Mouse (Mus musculus) yolk sac, embryonic 10.5 days (tissue): ENCODE data around the gene Celf5.

Experiments used
- DNase-seq: peaks from one replicate; pipeline ENCODE4 v3.0.0-alpha.2; 2017; ENCODE audit warnings: low spot score

The Celf5 gene

DNA sequence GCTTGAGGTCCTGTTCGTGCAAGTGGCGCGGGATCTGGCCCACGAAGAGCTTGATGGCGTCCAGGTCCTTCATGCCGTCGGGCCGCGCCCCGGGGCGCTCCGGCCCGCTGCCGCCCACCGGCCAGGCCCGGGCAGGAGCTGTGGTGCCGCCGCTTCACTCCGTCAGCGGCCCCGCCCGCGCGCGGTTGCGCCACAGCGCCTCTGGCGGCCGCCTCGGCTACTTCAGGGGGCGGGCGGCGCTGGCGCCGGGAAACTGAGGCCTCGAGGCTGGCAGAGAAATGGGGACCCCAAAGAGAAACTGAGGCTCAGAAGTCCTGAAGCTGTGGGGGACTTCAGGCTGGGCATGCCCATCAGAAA is at the start of gene Celf5:
Gene Celf5 (minus strand): TSS at position 177 of the 357 bp plus-strand sequence.
- DNase-seq: no peak

DNA sequence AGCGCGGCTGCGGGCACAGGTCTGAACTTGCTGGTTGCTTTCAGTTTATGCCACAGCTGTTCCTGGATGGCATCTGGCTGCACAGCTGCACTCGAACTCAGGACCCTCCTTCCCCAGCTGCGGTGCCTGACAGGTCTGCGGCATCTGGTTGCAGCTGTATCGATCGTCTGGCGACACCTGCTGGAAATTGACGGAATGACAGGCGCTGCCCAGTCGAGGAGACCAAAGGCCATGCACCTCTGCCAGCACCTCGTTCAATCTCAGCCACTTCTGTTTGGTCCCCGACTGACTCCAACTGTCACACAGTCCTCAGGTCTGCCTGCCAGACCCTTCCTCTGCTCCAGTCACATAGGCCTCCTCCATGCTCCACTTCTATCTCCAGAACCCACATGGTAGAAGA is 44.3 kb upstream of the Celf5 start:
- DNase-seq: peak; percentile 60

DNA sequence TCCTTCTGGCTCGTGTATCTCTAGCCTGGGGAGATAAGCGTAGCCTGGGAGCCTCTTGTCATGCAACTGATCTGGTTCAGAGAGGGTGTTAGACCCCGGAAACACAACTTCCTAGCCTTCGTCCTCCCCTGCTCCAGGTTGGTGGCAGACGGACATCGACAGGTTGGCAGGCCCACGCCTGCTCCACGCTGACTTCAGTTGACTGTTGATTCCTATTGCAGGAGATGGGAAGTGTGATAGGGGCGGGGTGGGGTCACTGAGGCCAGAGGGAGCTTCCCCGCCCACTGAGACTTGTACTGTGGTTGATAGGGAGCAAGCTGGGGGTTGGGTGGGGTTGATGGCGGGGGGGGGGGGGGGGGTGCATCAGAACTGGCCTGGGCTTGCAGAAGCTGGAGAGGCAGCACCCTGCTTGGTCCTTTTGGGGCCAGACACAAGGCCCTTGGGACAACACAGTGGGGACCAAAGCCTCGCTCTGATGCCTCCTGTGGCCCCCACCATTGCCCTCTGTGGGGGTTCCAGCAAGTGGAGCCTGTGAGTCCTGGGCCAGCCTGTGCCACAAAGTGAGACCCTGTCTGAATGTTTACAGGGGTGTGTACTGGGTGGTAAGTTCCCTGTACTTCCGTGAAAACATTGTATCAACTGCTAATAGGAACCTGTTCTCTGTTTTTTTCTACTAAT is 42.6 kb upstream of the Celf5 start:
- no peak for DNase-seq

DNA sequence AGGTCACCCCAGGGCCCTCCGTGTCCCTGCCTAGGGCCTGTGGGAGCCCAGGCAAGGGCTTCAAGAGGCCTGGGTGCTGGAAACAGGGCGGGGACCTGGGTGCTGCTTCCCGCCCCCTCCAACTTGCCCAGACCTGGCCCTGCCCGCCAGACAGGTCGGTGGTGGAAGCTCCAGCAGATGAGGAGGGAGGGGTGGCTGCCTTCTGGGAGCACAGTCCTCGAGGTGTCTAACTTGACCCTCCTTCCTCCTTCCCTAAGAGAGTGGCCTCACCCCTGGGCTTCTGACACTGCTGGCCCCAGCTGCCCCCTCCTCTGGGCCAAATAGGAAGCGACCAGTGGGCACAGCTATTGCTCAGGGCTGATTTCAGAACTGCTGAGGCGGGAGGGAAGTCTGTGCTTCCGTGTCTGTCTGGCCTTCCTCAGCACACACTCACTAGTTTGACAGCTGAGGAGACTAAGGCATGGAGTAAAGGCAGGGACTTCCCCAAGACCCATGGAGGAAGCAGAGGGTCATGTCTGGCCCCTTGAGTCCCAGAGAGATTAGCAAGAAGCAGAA is 41.6 kb upstream of the Celf5 start, which contains the start of gene Gna15:
Gene Gna15 (minus strand): TSS at position 175 of the 555 bp plus-strand sequence.
- no peak for DNase-seq

DNA sequence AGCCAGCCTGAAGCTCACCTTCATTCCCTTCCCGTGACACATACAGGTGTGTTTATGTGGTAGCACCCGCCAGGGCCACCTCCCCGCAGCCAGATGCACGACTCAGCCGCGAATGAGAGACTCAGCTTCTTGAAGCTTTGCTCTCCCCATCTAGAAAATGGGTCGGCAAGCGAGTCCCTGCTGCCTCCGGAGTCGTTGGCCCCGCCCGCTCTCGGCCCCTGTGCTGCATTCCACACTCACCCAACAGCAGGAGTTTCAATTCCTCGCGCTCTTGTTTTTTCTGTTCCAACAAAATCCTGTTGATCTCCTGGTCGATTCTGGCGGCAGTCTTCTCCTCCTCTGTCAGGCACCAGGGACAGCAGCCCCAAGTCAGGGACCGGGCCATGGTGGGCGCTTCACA is 41.1 kb upstream of the Celf5 start:
- DNase-seq: no peak

DNA sequence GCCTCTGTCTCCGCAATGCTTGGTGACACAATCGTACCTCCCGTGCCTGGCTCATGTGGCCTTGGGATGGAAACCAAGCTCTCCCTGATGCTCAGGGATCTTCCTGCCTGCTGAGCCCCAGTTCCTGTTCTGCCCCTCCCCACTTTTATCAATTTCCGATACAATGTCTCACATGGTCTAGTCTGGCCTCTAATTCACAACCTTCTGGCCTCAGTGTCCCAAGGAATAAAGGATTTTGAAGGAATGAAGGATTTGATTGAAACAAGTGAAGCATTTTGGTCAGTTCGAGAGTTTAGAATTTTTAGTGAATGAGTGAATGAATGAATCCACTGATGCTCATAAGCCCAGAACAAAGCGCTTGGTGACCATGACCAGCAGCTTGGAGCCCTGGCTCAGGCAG is 40.6 kb upstream of the Celf5 start:
- no peak for DNase-seq

DNA sequence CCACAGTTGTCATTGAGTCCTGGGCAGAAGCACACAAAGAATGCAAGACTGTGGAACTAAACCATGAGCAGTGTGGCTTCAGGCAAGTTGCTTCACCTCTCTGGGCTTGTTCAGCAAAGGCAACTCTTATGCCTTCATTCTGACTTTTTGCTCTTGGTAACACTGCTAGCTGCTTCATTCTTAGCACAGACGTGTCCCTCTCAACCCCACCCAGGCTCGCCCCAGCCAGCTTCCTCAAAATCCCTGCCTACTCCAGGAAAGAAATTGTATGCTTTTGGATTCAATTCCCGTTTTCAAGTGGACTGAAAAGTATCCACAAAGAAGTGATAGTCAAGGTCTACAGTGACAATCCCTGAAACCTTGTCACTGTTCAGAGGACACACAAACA is 37.5 kb upstream of the Celf5 start:
- no peak for DNase-seq

DNA sequence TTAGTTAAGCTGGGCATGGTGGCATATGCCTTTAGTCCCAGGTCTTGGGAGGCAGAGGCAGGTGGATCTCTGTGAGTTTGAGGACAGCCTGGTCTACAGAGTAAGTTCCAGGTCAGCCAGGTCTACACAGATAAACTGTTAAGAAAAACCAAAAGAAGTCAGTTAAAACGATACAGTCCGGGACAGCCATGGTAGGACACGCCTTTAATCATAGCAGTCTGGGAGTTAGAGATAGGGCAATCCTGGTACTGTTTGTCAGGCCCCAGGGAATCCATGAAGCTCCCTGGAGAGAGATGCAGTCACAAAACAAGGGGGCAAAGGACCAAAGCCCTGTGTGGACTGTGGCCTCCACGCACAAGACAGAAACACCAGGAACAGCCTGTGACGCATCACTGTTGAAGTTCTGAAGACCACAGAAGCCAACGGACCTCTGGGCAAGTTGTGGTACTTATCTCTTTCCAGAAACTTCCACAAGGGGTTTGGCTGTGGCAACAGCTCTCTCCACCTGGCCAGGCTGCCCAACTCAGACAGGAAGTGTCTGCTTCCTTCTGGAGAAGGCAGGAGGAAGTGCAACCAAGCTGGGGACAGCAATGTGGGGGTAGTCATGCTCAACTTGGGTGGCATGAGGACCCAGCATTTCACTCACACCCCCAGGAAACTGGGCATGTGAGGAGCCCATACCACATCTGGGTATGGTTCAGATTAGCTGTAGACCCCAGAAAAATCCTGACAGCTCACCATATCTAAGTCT is 36.9 kb upstream of the Celf5 start:
- DNase-seq: no peak

DNA sequence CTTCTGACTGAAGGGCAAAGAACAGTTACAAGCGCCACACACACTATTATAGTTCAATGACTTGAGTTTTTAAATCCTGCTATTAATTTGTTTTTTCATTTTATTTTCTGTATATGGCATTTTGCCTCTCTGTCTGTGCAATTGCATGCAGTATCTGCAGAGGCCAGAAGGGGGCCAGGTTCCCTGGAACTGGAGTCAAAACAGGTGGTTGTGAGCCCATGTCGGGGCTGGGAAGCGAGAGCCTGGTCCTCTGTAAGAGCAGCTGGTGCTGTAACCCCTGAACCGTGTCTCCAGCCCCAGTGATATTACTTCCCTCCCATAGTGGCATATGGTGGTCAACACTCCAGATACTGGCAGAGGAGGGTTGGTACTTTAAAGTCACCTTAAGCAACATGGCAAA is 36.0 kb upstream of the Celf5 start:
- no peak for DNase-seq

DNA sequence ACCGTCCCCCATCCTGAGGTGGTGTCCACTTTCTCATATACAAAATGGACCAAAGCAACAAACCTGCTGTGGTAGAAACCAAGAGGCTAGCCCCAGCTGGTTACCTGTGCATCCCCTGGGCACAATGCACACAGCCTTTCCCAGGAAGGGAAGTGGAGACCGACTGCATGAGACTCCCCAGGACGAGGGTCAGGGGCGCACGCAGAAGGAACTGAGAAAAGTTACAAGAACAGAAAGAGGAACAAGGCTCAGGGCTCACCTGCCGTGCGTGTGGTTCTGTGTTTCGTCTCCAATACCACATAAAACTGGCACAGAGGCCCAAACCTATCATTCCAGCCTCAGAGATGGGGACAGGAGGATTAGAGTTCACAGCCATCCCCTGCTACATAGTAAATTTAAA is 34.7 kb upstream of the Celf5 start:
- no peak for DNase-seq

DNA sequence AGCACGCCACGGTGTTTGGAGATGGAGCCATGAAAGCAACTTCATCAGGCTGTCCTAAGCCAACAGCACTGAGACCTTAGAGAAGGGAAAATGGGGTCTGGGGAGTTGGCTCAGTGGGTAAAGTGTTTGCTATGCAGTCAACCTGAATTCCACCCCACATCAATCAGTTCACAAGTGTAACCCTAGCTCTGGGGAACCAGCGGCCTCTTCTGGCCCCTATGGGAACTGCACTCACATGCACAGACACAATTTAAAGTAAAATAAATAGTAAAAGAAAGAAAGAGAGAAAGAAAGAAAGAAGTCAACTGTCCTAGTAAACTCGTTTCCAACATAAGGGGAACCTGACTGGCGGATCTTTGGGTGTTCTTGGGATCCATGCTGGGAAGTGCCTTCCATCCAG is 31.3 kb upstream of the Celf5 start:
- DNase-seq: no peak

DNA sequence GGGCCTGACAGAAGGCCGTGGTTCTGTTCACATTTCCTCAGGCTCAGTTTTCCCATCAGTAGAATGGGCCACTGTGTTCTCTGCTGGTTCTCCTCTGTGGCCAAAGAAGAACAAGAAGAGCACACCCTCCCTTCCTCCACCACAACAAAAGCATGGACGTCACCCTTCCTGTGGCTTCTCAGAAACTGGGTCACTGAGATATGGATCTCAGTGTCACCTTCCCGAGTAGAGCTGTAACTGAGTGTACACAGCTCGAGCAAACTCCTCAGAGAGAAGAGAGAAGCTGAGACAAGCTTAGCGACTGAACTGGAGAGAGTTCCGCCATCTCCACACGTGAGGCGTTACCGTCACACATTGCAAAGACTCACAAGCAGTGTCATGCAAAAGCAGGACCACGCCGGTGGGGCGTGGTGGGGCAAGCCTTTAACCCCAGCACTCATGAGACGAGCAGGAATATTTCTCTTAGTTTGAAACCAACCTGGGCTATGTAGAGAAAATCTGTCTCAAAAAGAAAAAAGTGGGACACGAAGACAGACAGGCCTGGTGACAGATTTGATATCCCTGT is 27.8 kb upstream of the Celf5 start:
- no peak for DNase-seq

DNA sequence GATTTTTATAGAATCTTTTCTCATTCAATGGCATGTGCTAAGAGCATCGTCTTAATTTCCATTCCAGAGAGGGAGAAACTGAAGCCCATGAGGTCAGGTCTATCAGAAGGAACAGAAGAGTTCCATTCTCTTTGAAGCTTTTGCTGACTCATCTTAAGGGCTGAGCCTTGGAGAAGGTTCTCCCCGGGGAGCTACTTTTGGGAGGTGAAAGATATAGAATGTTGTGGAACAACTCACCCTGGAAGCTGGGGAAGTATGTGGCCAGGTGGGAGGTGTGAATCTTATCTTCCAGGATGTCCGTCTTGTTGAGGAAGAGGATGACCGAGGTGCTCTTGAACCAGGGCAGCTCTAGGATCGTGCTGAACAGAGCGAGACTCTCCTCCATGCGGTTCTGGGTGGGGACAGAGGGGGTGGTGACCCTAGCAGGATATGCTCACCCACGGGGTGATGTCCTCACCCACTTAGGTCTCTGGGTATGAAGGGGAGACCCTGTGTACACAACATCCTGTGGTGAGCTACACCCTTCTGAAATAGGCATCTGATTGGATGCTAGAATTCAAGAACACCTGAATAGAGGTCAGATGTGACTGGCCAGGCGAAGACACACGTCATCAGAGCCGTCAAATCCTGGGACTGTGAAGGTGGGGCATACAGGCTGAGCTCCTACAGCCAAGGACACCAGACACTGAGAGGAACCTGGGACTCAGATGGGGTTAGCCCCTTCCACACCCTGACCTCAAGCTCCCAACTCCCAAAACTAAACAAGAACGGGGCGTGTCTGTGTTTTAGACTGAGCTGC is 25.4 kb upstream of the Celf5 start:
- DNase-seq: no peak

DNA sequence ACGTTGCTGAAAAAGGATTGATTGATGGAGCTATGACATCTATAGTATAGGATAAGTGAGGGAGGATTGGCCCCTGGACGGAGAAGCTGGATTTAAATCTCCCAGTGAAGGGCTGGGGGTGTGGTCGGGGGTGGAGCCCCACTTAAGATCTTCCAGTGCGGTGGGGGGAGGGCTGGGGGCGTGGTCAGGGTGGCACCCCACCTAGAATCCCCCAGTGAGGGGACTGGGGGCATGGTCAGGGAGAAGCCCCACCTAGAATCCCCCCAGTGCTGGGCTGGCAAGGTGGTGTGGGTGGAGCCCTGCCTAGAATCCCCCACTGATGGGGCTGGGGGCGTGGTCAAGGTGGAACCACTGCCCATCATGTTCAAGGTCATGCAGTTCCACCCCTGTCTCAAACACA is 24.6 kb upstream of the Celf5 start:
- DNase-seq: no peak

DNA sequence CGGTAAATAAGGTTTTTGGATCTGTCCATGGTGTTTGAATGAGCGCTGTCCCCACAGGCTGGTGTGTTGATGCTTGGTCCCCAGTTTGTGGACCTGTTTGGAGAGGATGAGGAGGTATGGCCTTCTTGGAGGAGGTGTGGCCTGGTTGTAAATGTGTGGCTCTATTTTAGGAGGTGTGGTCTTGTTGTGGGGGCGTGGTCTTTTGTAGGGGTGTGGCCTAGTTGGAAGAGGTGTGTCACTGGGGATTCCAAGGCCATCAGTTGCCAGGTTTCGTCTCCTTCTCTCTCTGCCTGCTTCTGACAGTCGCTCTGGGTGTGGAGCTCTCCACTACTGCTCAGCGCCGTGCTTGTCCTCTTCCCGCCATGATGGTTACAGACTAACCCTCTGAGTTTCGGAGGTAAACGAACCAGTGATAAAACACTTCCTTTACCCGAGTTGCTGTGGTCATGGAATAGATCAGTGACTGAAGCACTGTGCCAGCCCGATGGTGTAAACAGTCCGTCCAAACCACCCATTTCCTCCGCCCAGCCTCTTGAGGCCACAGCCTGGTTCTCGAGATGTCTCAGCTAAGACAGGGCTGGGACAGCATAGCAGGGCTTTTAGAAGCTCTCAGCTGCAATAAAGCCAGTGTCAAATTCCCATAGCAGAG is 22.6 kb upstream of the Celf5 start:
- DNase-seq: no peak

DNA sequence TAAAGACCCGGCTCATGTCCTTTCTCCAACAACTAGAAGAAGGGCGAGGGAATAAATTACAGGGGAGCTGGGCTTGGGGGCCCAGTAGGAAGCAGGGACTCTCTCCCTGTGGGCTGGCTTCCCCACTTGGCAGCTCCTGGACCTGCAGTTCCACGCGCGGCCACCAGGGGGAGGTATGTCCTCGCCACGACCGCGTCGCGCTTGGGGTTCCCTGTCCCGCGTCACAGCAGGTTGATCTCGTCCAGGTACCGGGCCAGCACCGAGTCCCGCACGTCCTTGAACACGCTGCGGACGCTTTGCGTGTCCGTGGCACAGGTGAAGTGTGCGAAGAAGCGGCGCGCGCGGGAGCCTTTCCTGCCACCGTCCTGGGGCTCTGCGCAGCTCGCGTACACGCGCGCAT is 20.1 kb upstream of the Celf5 start:
- peak; percentile 58 for DNase-seq

DNA sequence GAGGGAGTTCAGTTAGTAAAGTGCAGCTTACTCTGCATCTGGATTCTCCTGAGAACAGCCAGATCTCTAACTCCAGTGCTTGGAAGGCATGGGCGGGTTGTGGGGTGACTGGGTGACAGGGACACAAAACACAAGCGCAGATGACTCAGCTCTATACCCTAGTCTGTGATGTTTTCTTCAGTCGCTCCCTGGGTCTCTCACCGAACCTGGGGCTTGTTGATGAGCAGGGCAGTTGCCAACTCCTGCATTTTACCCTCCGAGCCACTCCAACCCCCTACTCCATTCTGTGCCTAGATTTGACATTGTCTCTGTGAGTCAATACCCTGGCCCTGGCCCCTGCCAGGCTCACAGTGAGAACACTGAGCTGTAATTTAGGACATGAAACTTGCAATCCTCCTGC is 19.4 kb upstream of the Celf5 start:
- DNase-seq: no peak

DNA sequence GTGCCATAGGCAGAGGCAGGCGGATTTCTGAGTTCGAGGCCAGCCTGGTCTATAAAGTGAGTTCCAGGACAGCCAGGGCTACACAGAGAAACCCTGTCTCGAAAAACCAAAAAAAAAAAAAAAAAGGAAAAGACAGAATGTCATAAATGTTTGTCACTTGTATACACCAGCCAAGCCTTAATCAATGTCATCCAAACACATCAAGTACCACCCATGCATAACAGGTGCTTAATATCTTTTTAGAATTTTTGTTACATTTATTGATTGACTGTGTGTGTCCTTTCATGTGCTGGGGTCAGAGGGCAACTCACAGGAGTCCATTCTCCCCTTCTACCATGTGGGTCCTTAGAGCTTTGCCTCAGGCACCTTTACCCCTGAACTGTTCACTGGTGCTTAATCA is 17.5 kb upstream of the Celf5 start, which contains the start of gene S1pr4:
Gene S1pr4 (minus strand): TSS at position 101 of the 400 bp plus-strand sequence.
- DNase-seq: no peak

DNA sequence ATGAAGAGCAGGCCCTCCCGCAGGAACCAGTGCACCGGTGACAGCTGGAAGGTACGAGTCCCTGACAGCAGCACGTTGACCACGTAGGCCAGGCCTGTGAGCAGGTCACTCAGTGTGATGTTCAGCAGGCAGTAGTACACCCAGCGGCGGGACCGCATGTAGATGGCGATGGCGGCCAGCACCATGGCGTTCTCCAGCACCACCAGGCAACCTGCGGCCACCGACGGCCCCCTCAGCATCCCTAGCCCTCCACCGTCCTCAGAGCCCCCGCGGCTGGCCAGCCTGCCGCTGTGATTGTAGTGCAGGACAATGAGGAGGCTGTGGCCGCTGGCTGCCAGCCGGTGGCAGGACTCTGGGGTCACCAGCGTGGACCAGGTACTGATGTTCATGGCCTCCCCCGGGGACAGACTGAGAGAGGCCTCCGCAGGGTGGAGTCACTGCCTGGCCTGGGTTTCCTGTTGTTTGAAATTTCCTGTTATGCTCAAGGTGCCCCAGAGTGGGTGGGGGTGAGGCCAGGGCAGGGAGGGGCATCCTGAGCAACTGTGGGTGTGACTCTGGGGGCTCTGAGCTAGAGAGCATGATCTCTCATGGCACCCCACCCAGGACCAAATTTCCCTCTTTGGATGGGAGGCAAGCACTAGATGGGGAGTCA is 16.9 kb upstream of the Celf5 start:
- DNase-seq: no peak

DNA sequence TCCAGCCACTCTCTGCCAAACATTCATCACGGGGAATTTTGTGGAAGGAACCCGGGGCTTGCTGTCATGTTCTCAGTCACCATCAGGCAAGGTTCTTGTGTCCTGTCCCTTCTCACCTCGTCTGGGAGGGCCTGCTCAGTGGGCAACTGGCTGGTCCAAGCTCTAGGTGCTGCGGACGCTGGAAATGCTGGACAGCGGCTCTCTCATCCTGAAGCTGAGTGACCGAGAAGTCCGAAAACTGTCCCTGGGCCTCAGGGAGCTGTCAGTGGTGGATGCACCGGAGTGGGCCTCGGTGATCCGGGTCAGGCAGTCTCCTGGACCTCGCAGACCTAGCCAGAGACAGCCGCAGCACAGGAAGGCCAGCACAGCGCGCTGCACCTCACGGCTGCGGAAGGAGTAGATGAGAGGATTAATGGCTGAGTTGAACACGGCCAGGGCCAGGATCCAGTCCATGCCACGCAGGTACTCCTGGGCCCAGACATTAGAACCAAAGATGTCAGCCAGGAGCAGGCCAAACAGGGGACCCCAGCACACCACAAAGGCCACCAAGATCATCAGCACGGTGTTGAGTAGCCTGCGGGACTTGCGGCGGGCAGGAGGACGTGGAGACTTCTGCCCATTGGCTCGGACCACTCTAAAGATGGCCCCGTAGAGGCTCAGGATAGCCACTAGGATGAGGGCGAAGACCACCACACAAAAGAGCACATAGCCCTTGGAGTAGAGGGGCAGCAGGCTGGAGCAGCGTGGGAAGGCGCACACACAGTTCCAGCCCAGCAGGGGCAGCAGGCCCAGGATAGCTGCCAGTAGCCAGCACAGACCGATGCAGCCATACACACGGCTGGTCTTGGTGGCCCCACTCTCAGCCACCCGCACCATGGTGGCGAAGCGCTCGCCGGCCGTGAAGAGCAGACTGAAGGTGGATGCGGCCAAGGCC is 16.1 kb upstream of the Celf5 start:
- no peak for DNase-seq
